Mouse (Mus musculus) right cerebral cortex, postnatal 14 days (tissue): ENCODE measurements at regions not wholly inside any gene's neighbourhood (a gene's known extent, or its start where the extent isn't known, plus 50 kb on each side); places are given as distances from the start of the nearest gene placed in this dataset.

Experiments
- DNase-seq: peaks from one replicate; pipeline ENCODE4 v3.0.0; 2022

- no peak for DNase-seq
Measured at GRCm38 (mm10) chr1:35435721-35436120, 585.9 kb downstream of the Plekhb2 start.

- DNase-seq, result no peak
Measured at GRCm38 (mm10) chr1:35447345-35447744, 597.6 kb downstream of the Plekhb2 start.

- no peak for DNase-seq
Measured at GRCm38 (mm10) chr1:35452441-35453107, 602.8 kb downstream of the Plekhb2 start.

- no peak for DNase-seq
Measured at GRCm38 (mm10) chr1:35457591-35457990, 607.8 kb downstream of the Plekhb2 start.

- DNase-seq, result peak; percentile 18
Measured at GRCm38 (mm10) chr1:35465081-35465480, 603.1 kb upstream of the Hs6st1 start.

GRCm38 (mm10) chr1:35469185-35469753, 598.9 kb upstream of the Hs6st1 start:
- no peak for DNase-seq

- DNase-seq, result no peak
Measured at GRCm38 (mm10) chr1:35478262-35478661, 589.9 kb upstream of the Hs6st1 start.

- no peak for DNase-seq
Measured at GRCm38 (mm10) chr1:35495963-35496362, 572.2 kb upstream of the Hs6st1 start.

GRCm38 (mm10) chr1:35522951-35523350, 545.2 kb upstream of the Hs6st1 start:
- no peak for DNase-seq

GRCm38 (mm10) chr1:35523790-35524362, 544.3 kb upstream of the Hs6st1 start:
- no peak for DNase-seq

GRCm38 (mm10) chr1:35524788-35525187, 543.4 kb upstream of the Hs6st1 start:
- DNase-seq, result peak; percentile 14

GRCm38 (mm10) chr1:35527750-35528476, 540.3 kb upstream of the Hs6st1 start:
- DNase-seq, result no peak

GRCm38 (mm10) chr1:35535470-35535869, 532.7 kb upstream of the Hs6st1 start:
- no peak for DNase-seq

GRCm38 (mm10) chr1:35536276-35536675, 531.9 kb upstream of the Hs6st1 start:
- no peak for DNase-seq

GRCm38 (mm10) chr1:35548845-35549244, 519.4 kb upstream of the Hs6st1 start:
- no peak for DNase-seq

GRCm38 (mm10) chr1:35551503-35551902, 516.7 kb upstream of the Hs6st1 start:
- no peak for DNase-seq

- DNase-seq, result no peak
Measured at GRCm38 (mm10) chr1:35562786-35563185, 505.4 kb upstream of the Hs6st1 start.

- peak; percentile 17 for DNase-seq
Measured at GRCm38 (mm10) chr1:35575203-35575602, 493.0 kb upstream of the Hs6st1 start.

- DNase-seq, result no peak
Measured at GRCm38 (mm10) chr1:35579392-35579791, 488.8 kb upstream of the Hs6st1 start.

- no peak for DNase-seq
Measured at GRCm38 (mm10) chr1:35579992-35580391, 488.2 kb upstream of the Hs6st1 start.

- no peak for DNase-seq
Measured at GRCm38 (mm10) chr1:35580474-35580873, 487.7 kb upstream of the Hs6st1 start.

- DNase-seq, result no peak
Measured at GRCm38 (mm10) chr1:35587900-35588299, 480.3 kb upstream of the Hs6st1 start.

- no peak for DNase-seq
Measured at GRCm38 (mm10) chr1:35588939-35589338, 479.3 kb upstream of the Hs6st1 start.

GRCm38 (mm10) chr1:35600847-35601246, 467.4 kb upstream of the Hs6st1 start:
- DNase-seq, result no peak
